Mouse (Mus musculus) thymus, adult 2 months (tissue): ENCODE measurements around the gene Ppard.

Source experiments
- CTCF ChIP-seq: fragments of 200-500 bp; IDR thresholded peaks from 2 replicates; pipeline ENCODE4 v1.5.1; 2012; ENCODE audit warnings: mild to moderate bottlenecking, control low read depth, low read length, moderate library complexity, borderline replicate concordance; ENCODE audit not compliant: control insufficient read depth, poor library complexity, insufficient read depth; ENCODE audit errors: extremely low read depth
- POLR2A ChIP-seq: fragments of 200-500 bp; IDR thresholded peaks from 2 replicates; pipeline ENCODE4 v1.6.1; 2012; ENCODE audit warnings: mild to moderate bottlenecking, low read length, control low read depth, moderate library complexity; ENCODE audit not compliant: control insufficient read depth, poor library complexity, insufficient read depth; ENCODE audit errors: extremely low read depth

DNA sequence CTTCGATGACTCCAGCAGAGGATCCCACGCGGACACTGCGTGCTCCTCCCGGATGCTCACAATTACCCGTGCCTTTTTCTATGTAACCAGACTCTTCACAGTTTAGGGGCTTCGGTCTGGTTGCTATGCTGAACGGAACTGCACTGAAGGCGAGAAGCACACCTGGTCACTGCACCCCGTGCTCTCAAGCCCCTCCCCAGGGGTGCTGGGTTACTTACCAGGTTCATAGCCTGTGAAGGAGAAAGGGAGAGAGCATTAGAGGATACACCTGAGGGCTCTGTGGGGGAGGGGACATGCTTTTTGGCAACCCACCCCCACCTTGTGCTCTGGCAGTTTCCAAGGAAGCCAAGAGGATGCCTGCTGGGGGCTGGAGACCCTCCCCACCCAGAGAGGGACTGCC lies 102.8 kb downstream of the Ppard start:
- TF ChIP-seq CTCF, result no peak
- no peak for TF ChIP-seq POLR2A
